Mouse (Mus musculus) ES-Bruce4 (cell line): ENCODE measurements around the gene Rabggtb. TPM values are rescaled to one million over a fixed set of nuclear protein-coding genes. Genes with fewer than 3 reads are reported as not detected.
"Not testable (repeated sequence)": the region's sequence is repeated elsewhere in the genome, so short reads cannot be mapped to it uniquely, and the experiment has no call there.

Source experiments
- H3K27ac ChIP-seq: 2 replicates; pipeline ENCODE4 v1.5.1; 2012; ENCODE audit warnings: low read length, inconsistent platforms; ENCODE audit not compliant: insufficient read depth
- H3K27me3 ChIP-seq: 2 replicates; pipeline ENCODE4 v1.6.1; 2012; ENCODE audit warnings: mild to moderate bottlenecking, low read length, inconsistent platforms; ENCODE audit not compliant: control insufficient read depth, poor library complexity, insufficient read depth, severe bottlenecking
- H3K36me3 ChIP-seq: 2 replicates; pipeline ENCODE4 v1.6.1; 2012; ENCODE audit warnings: inconsistent platforms, mild to moderate bottlenecking, low read length, moderate library complexity; ENCODE audit not compliant: control insufficient read depth, poor library complexity, insufficient read depth, severe bottlenecking
- H3K4me1 ChIP-seq: one replicate; pipeline ENCODE4 v1.8.1; 2011; ENCODE audit warnings: low read length; ENCODE audit not compliant: control insufficient read depth, insufficient read depth
- H3K4me3 ChIP-seq: 2 replicates; pipeline ENCODE4 v1.5.1; 2011; ENCODE audit warnings: low read depth, mild to moderate bottlenecking, low read length
- H3K9ac ChIP-seq: 2 replicates; pipeline ENCODE4 v1.6.1; 2012; ENCODE audit warnings: low read depth, mild to moderate bottlenecking, inconsistent platforms; ENCODE audit not compliant: poor library complexity, severe bottlenecking
- H3K9me3 ChIP-seq: replicated peaks from 2 replicates; pipeline ENCODE4 v1.6.1; 2012; ENCODE audit warnings: mild to moderate bottlenecking, low read length, inconsistent platforms; ENCODE audit not compliant: control insufficient read depth, poor library complexity, insufficient read depth, severe bottlenecking
- CTCF ChIP-seq: IDR thresholded peaks from one replicate; pipeline ENCODE4 v1.8.1; 2011; ENCODE audit warnings: low read depth, low read length
- EP300 ChIP-seq: IDR thresholded peaks from 2 replicates; pipeline ENCODE4 v1.6.1; 2011; ENCODE audit warnings: low read depth, low read length; ENCODE audit not compliant: insufficient read depth
- POLR2A ChIP-seq: IDR thresholded peaks from one replicate; pipeline ENCODE4 v1.8.1; 2011; ENCODE audit warnings: low read length; ENCODE audit not compliant: insufficient read depth
- polyA plus RNA-seq: library from polyadenylated mRNA; stranded (reverse); fragments of >200 nt; gene quantifications from 2 replicates; pipeline ENCODE4 v1.2.4, GENCODE M21; 2011; ENCODE audit warnings: low read depth; ENCODE audit not compliant: missing spikeins, insufficient read depth, insufficient read length

Gene Rabggtb
- polyA plus RNA-seq, 1 experiment: 140 TPM

GRCm38 (mm10) chr3:153863816-153864215 lies 49.0 kb downstream of the Rabggtb start:
- Histone ChIP-seq H3K9ac (no peak overlapping the region), H3K9me3 (no peaks in the 10 kb centered on the region), H3K4me3 (no peak overlapping the region), H3K4me1 (no peaks in the 10 kb centered on the region), H3K36me3 (no peaks in the 10 kb centered on the region), H3K27ac (no peak overlapping the region), H3K27me3 (no peaks in the 10 kb centered on the region)
- TF ChIP-seq EP300: no peak
- TF ChIP-seq POLR2A: no peak
- TF ChIP-seq CTCF: no peak

- not testable (repeated sequence) for H3K4me1 ChIP-seq, H3K36me3 ChIP-seq, H3K27ac ChIP-seq, H3K27me3 ChIP-seq, H3K4me3 ChIP-seq, H3K9ac ChIP-seq, H3K9me3 ChIP-seq
Observed at GRCm38 (mm10) chr3:153860392-153860791, 52.4 kb downstream of the Rabggtb start.

GRCm38 (mm10) chr3:153858350-153859001 lies 54.3 kb downstream of the Rabggtb start:
- no peak overlapping the region for H3K27ac ChIP-seq
- TF ChIP-seq EP300 (no peak), POLR2A (no peak), CTCF (no peak)
- H3K36me3 ChIP-seq: no peaks in the 10 kb centered on the region
- H3K4me3 ChIP-seq: no peak overlapping the region
- no peaks in the 10 kb centered on the region for H3K4me1 ChIP-seq
- H3K27me3 ChIP-seq: no peaks in the 10 kb centered on the region
- H3K9ac ChIP-seq: no peak overlapping the region
- H3K9me3 ChIP-seq: no peaks in the 10 kb centered on the region

Other genes with a start within 250 kb of the Rabggtb start
- gene St6galnac3, start 187.8 kb downstream of the Rabggtb start, polyA plus RNA-seq: 4.8 and 5.7 TPM in 2 replicates
- not detected in 2 replicates for gene Asb17, start 68.8 kb downstream of the Rabggtb start, polyA plus RNA-seq
- 1.8 and 1.9 TPM in 2 replicates for gene Msh4, start 6.9 kb downstream of the Rabggtb start, polyA plus RNA-seq
- 88.7 and 105 TPM in 2 replicates for gene Acadm, start 31.6 kb upstream of the Rabggtb start, polyA plus RNA-seq
- 0.12 and 0.32 TPM in 2 replicates for gene Slc44a5, start 60.4 kb upstream of the Rabggtb start, polyA plus RNA-seq